Mouse (Mus musculus) v-Abl transformed pro-B cells (cell line): ENCODE results near the gene Lrrc28.

ENCODE experiments used
- in situ Hi-C, 2 experiments: fragments of 400-800 bp; cut with MboI; formaldehyde crosslinking; loops; one replicate each; pipeline ENCODE4 v1.15.1; 2025; ENCODE audit not compliant: unreplicated experiment in 2 of 2

Gene Lrrc28

DNA sequence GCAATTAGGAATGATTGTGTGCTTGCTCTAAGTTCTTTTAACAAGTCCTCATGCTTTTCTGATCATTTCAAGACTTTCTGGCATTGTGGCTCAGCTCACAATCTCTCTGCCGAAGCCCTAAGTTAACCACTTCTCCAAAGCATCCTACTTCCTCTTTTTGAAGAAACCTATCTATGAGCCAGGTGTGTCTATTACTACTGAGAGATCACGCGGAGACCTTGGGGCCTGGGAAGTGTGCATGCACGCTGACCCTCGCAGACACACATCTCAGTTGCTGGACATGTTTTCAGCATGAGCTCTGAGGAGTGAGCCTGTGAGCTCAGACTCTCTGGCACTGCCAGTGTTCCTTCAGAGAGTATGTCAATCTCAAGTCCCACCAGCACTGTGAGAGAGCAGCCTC is 98.8 kb downstream of the Lrrc28 start:
- in situ Hi-C loops: no loop called here

DNA sequence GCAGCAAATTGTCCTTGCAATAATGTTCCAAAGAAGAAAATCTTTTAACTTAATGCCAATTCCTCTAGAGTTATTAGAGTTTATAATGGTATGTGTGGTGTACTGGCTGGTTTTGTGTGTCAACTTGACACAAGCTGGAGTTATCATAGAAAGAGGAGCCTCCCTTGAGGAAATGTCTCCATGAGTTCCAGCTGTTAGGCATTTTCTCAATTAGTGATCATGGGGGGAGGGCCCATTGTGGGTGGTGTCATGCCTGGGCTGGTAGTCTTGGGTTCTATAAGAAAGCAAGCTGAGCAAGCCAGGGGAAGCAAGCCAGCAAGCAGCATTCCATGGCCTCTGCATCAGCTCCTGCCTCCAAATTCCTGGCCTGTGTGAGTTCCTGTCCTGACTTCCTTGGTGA is 100.5 kb downstream of the Lrrc28 start:
- in situ Hi-C loops: no loop called here

DNA sequence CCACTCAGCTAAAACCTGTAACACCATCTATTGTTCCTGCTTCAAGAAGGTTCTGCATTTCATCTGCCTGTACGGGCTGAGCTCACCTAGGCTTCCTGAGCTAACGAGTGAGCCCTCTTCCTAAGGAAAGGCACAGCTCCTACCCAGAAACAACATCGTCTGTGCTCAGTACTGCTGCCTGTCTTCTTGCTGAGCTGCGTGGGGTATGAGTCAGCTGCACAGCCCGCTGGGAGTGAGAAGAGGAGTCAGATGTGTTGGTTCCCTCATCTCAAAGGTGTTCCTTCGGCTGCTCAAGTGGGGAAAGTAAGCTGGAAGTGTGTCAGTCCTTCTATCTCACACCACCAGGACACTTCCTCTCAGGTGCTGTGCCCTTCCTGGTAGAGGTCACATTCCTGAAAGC is 101.4 kb downstream of the Lrrc28 start:
- in situ Hi-C loops: no loop called here

DNA sequence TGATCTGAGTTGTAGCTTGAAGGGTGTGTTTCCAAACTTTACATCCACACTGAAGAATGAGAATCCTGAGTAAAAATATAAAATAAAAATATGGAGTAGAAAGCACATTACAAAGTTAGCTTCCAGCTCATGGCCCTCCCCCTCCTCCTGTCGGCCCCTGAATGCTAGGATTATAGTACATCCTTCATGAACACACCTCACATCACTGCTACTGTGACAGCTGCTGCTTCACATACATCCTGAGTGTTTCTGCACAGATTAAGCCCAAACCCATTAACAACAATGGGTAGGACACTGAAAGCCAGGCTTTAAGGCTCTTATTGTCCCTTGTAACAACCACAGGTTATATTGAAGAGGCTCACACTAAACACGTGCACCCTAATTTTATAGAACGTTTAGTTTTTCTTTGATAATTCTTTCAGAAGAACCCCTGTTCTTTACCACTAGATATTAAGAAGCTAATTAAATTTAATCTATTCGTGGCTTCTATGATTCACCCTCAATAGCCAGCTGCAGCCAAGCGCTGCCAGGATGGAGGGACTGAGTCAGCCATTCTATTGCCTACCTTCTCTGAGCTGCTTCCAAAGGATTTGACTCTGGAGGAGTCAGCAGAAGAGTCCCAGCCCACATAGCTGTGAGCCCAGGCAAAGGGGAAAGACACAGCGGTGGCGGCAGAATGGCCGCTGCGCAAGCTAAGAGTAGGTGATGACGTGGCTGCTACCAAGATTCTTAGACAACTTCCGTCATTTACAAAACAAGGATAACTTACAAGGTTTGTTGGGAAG is 108.3 kb downstream of the Lrrc28 start:
- in situ Hi-C loops: no loop called here

DNA sequence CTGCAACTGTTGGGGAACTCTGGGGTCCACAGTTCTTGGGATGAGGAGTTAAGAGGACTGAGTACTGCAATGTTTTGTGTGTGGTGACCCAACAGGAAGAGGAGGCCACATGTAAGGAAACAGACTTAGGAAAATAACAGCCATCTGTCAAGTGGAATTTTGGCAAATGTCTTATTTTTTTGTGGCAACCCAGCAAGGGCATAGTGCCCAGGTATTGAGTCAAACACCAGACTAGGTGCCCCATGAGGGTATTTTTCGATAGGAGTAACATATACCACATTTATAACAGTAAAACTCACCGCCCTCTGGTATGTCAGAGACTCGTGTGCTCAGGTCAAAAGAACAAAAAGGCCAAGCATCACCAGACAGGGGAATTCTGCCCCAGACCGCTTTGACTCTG is 109.1 kb downstream of the Lrrc28 start:
- in situ Hi-C loops: no loop called here

DNA sequence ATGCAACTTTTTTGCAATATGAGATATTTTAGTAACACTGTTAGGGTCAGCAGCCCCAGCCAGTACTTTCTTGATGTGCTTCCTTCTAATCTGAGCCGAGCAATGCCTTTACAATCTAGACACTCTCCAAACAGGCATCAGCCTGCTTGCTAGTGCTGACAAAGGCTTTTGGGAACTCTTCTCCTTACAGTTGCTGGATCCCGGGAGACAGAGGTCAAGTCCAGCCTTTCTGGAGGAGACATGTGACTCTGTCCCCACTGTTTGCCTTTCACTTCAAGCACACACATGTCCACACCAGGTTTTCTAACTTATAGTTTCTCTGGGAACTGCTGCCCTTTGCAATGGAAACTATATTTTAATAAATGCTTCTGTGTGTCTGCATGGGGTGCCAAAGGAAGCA is 114.1 kb downstream of the Lrrc28 start:
- in situ Hi-C loops: no loop called here

DNA sequence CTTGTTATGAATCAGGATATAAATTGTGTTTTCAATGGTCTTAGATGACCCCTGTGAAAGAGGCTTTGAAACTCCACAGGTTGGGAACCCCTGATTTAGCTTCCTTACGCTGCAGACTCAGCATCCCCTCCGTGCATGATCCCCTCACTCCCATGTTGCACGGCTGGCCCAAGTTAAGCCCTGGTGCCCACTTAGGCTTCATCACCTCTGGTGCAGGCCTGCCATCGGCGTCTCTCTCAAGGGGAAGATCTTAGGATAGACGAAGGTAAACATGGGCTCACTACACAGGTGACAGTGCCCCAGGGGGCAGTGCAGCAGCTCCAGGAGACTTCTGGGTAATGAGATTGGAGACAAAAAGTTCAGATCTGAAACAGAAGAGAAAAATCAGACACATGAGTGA is 115.7 kb downstream of the Lrrc28 start:
- in situ Hi-C loops: loop anchor here in 1 of 2 experiments (10.0 kb wide), 1 partner anchor 95 kb away; no protein-coding TSS in a partner anchor

DNA sequence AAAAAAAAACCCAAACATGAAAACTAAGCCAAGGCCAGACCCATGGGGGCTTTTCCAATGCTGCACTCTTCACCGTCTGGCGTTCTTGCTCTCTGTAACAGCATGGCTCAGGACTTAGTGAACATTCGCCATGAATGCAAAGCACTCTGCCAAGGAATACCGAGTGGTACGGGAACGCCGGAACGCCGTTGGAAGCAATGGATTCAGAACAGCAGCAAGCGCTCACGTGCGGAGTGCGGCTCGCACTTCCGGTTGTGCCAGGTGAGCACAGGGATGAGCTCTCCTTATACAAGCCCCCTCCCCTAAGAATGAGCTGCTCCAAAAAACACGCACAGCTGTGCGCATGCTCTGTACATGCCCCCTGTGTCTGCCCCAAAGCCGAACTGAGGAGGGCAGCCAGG is 116.2 kb downstream of the Lrrc28 start:
- in situ Hi-C loops: loop anchor here in 1 of 2 experiments (10.0 kb wide), 1 partner anchor 96 kb away; no protein-coding TSS in a partner anchor

DNA sequence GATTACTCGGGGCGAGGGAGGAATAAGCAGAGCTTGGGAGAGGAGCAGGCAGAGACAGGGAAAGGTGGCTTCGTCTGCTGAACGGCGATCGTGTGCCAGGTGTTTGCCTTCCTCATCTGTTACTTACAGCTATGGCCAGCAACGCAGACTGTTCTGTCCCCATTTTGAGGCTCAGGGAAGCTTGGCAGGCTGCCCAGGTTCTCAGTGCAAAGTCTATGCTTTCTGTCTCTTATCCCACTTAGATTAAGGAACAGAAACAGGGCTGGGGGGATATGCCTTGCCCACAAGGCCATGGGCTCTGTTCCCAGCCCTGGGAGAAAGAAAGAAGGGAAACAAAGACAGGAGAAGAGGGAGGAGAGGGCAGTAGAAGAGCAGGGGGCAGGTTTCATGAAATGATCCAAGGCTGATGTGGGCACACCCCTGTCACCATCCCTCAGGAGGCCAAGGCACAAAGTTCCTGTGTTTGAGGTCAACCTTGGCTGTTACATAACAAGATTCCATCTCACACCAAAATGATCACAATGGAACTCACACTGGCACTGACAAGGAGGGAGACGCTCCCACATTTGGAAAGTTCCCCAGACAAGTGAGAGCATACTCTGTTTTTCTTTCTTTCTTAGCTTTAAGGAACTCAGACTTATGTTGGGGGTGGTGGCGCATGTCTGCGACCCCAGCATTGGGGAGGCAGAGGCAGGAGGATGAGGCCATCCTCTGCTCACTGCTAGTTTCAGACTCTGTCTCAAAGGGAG is 116.8 kb downstream of the Lrrc28 start:
- in situ Hi-C loops: loop anchor here in 1 of 2 experiments (10.0 kb wide), 1 partner anchor 97 kb away; no protein-coding TSS in a partner anchor

DNA sequence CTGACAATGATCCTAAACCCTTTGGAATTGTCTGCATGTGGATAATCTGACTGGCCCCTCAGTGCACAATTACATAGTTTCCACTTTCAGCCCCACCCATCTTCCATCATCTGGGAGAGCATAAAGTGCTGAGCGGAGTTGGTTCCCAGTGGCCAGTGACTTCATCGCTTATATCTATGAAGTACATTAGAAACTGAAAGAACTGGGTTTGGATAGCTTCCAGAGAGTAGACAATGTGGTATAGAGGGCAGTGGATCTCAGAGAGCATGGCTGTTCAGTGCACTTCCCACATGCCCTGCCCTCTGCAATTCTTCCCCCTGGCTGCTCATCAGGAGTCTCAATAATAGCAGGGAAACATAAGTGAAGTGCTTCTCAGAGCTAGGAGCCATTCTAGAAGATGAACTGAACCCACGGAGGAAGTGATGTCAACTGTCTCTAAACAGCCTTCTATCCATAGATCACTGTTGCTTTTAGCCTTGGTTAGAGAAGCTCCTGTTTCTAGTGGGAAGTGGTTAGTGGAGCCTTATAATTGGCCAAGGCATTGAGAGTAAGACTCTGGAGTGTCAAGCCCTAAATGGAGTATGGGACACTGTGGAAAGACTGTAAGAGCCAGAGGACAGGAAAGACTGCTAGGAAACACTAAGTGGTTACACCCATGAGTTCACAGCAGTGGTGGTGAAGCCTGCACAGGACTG is 119.0 kb downstream of the Lrrc28 start:
- in situ Hi-C loops: loop anchor here in 1 of 2 experiments (10.0 kb wide), 1 partner anchor 99 kb away; no protein-coding TSS in a partner anchor

DNA sequence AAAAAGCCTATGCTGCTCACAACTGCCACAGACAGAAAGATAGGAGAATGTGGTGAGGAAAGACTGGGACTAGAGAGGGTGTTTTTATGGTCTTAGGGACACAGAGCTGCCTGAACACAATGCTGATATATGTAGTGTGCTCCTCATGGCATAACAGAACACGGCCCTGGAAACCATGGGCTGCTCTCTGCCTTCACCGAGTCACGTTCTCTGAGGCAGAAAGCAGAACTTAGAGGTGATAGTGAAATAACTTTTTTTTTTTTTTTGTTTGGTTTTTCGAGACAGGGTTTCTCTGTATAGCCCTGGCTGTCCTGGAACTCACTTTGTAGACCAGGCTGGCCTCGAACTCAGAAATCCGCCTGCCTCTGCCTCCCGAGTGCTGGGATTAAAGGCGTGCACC is 121.0 kb downstream of the Lrrc28 start:
- in situ Hi-C loops: loop anchor here in 1 of 2 experiments (10.0 to 25.0 kb wide), 2 partner anchors 101 to 837 kb away; partner anchors contain the start of genes Asb7 and Lins1

DNA sequence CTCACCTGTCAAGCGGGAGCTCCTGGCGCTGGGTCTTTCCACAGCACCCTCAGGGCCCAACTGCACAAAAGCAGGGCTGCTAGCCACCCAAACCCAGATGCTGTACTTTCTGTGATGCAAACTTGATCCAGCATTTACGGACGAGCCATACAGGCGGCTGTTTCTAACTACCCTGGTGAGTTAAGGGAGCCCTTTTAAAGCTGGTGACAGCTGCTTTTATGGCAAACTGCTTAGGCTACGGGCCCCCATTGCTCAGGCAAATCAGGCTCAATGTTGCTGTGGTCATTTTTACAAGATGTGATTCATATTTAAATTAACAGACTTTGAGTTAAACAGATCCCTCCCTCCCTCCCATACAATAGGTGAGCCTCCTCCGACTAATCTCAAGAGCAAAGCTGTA is 121.7 kb downstream of the Lrrc28 start:
- in situ Hi-C loops: loop anchor here in 1 of 2 experiments (10.0 to 25.0 kb wide), 2 partner anchors 101 to 836 kb away; partner anchors contain the start of genes Asb7 and Lins1

DNA sequence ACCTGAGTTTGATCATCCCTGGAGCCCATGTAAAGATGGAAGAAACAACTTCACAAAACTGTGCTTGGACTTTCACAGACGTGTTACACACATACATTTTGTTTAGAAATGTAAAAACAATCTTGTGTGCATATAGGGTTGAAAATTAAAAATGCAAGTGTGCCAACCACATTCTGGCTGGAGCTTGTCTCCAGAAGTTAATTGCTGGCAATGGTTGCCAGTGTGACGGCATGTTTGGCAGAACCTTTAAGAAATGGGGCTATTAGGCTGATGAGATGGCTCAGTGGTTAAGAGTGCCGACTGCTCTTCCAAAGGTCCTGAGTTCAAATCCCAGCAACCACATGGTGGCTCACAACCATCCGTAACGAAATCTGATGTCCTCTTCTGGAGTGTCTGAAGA is 123.3 kb downstream of the Lrrc28 start:
- in situ Hi-C loops: loop anchor here in 1 of 2 experiments (10.0 to 25.0 kb wide), 2 partner anchors 103 to 834 kb away; partner anchors contain the start of genes Asb7 and Lins1

DNA sequence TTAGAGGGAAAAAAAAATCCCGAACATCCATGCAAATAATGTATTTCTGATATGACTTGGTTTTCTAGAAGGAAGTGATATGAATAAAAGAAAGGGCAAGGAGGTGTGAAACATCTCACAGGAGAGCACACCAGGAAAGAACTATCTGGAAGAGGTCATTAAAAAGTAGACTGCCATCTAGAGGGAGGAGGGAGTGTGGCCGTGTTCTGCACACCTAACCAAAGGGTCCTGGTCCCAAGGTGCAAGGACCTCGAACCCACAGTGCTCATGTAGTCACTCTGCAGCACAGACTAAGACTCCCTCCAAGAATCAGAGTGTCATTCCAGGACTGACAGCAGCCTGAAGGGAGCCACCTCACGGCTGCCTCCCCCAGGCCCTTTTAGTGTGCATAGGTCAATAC is 124.1 kb downstream of the Lrrc28 start:
- in situ Hi-C loops: loop anchor here in 1 of 2 experiments (10.0 to 25.0 kb wide), 2 partner anchors 104 to 834 kb away; partner anchors contain the start of genes Asb7 and Lins1

DNA sequence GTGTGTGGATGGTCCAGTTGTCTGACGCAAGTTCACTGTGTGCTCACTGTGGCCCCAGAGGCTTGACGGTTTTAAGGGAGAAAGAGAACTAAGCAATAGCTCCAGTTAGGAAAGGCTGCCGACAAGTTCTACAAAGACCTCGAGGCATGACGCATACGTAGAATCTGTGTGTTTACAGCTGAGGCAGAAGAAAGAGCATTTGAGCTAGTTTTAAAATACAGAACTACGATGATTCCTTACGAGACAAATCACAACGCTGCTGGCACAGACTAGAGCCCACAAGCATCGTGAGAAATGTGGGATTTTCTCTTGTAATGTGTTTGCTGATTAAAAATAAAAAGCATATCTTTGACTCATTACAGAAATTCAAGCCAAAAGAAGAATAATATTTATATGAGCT is 125.1 kb downstream of the Lrrc28 start:
- in situ Hi-C loops: loop anchor here in 1 of 2 experiments (10.0 to 25.0 kb wide), 2 partner anchors 105 to 833 kb away; partner anchors contain the start of genes Asb7 and Lins1

DNA sequence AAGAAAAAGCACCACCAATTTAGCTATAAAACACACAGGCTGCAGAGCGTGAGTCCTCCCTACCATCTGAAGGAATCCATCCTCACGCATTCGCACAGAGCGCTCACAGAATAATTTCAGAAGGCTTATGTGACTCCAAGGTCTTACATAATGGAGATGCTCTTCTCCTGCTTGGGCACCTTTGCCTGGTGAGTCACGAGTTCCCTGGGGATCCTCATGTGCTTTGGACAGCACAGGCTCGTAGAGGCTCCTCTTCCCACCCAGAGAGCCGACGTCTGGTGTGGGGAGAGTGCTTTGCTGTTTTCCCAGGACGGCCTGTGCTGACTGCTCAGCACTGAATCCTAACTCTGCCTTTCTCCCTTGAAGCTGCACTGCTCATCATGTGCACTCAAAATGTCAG is 129.4 kb downstream of the Lrrc28 start:
- in situ Hi-C loops: loop anchor here in 1 of 2 experiments (25.0 kb wide), 1 partner anchor 828 kb away; the partner anchor contains the start of genes Asb7 and Lins1

DNA sequence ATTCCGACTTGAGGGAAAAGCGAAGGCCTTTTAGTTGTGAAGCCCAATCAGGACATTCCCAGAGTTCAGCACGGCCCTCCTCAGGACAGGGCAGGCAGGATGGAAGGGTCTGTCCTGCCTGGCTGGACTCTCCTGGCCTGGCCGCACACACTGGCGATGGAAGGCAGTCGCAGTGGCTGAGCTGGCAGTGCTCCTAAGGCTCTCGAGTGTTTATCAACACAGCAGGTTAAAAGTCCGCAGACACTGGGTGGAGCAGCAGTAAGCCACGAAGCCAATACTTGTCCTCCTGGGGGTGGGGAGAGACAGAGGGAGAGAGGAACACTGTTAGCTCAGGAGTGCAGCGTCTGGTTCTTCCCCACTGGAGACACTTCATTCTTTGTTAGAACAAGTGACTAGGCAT is 130.2 kb downstream of the Lrrc28 start:
- in situ Hi-C loops: loop anchor here in 1 of 2 experiments (25.0 kb wide), 1 partner anchor 828 kb away; the partner anchor contains the start of genes Asb7 and Lins1

DNA sequence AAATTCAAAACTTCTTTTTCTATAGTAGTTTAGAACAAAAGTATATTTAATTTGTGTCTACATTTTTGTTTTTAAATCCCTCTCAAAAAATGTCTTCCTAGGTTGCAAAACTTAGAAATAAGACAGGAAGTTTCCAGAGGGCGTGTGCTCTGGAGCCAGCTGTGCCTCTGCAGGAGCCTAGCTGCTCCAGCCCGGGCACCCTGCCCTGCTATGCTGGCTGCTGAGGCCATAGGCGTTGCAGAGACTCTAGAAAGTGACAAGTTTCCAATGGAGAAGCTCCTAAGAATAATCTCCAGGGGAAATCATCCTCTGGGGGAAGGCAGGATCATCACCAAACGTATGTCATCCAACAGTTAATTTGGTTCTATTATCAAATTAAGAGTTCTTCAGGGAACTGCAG is 130.7 kb downstream of the Lrrc28 start:
- in situ Hi-C loops: loop anchor here in 1 of 2 experiments (25.0 kb wide), 1 partner anchor 827 kb away; the partner anchor contains the start of genes Asb7 and Lins1

DNA sequence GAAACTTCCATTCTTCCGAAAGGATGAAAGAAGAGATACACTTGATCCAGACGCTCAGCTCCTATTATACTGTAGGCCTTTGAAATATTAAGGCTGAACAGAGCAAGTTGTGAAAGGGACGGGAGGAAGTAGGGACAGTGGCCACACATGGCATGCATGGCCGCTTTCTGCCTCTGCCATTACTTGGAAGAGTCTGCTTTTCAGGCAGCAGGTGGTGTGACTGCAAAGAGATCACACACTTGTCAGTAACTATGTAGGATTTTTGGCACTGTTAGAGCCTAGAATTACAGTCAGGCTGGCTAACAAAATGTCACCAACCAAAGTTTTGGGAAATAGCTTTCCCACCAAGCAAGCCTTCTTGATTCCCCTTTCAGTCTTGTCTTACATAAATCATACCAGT is 131.4 kb downstream of the Lrrc28 start:
- in situ Hi-C loops: loop anchor here in 1 of 2 experiments (25.0 kb wide), 1 partner anchor 826 kb away; the partner anchor contains the start of genes Asb7 and Lins1

DNA sequence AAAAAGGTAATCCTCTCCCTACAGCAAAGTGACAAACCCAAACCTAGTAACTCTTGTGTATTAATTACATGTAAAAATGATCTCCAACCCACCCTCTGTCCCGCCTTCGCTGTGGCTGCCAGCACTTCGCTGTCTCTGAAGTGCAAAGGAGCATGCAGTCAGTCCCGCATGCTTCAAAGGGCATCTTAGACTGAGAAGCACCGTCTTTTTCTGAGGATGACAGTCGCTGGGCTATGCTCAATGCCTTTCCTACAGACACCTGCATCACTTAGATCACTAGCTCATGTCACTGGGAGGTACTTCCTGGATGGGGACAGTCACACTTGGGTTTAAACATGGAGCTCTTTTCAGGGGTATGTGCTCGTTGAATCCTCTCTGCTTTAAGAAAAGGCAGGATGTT is 133.5 kb downstream of the Lrrc28 start:
- in situ Hi-C loops: loop anchor here in 1 of 2 experiments (25.0 kb wide), 1 partner anchor 824 kb away; the partner anchor contains the start of genes Asb7 and Lins1
